Mouse (Mus musculus): ENCODE measurements around the gene Fbln2. TPM values are rescaled to one million over a fixed set of nuclear protein-coding genes. Genes with fewer than 3 reads are reported as not detected.

The Fbln2 gene
- polyA plus RNA-seq, 1 experiment from 2014 or later: 27.4 TPM

- WGBS: 41% methylated on average over 9 of the region's 9 CpGs
- Histone ChIP-seq H3K27me3 (peaks cover 10% of the 10 kb centered on the region), H3K4me1 (replicated peaks) (peaks cover 18% of the 10 kb centered on the region), H3K4me3 (no peak overlapping the region), H3K4me2 (no peak overlapping the region), H3K9ac (no peak overlapping the region), H3K9me3 (no peaks in the 10 kb centered on the region), H3K27ac (no peak overlapping the region), H3K36me3 (no peaks in the 10 kb centered on the region)
- peak; percentile 52 for ATAC-seq (ENCODE audit: low FRiP score)
These were observed 6.2 kb downstream of the Fbln2 start for GRCm38 (mm10) chr6:91218445-91218844.

DNA sequence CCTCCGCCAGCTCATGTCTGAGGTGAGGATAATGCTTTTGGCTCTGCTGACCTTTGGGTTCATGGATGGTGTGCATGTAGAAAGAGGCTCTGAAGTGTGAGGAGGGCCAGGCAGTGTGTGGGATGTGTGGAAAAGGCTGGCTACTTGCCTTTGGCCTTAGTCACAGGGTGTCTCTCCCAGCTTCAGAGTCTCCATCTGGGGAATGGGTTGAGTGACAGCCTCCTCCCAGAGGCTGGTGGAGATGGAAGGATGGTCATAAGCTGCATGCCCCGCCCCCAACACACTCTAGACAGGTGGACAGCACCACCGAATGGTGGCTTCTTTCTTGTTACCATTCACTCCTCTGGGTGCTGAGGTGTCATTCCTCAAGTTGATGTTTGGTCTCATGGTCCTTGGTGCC, 6.6 kb downstream of the Fbln2 start:
- Histone ChIP-seq H3K36me3 (no peaks in the 10 kb centered on the region), H3K4me2 (no peak overlapping the region), H3K4me3 (no peak overlapping the region), H3K27ac (no peak overlapping the region), H3K9me3 (no peaks in the 10 kb centered on the region), H3K27me3 (peaks cover 6% of the 10 kb centered on the region; the same call in 1 of the 2 replicates), H3K4me1 (replicated peaks) (peaks cover 13% of the 10 kb centered on the region), H3K9ac (no peak overlapping the region)
- 71% methylated on average over 3 of the region's 3 CpGs for WGBS
- peak; percentile 4; the same call in 1 of the 2 replicates for ATAC-seq (ENCODE audit: low FRiP score)

DNA sequence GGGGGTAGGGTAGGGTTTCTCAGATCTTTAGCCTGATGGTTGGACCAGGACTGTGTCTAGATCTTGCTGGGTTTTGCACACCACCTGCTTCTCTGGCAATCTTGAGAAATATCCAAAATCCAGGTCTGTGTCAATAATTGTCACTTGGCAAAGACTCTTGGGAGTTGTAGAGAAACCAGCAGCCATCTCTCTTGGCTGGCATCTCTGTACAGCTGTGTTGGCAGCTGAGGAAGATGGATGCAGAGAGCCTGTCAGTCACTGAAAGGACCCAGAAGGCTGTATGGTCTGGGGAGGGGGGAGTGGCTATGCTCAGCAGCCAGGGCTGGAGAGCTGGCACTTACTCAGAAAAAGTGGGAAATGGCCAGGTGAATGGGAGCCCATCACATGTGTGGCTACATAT, 7.8 kb downstream of the Fbln2 start:
- Histone ChIP-seq H3K27me3 (peaks cover 2% of the 10 kb centered on the region; the same call in 1 of the 2 replicates), H3K4me2 (no peak overlapping the region)

GRCm38 (mm10) chr6:91221094-91221493, 8.8 kb downstream of the Fbln2 start:
- Histone ChIP-seq H3K9me3 (no peaks in the 10 kb centered on the region), H3K9ac (no peak overlapping the region), H3K4me1 (replicated peaks) (peaks cover 11% of the 10 kb centered on the region), H3K27me3 (peaks cover 2% of the 10 kb centered on the region; the same call in 1 of the 2 replicates), H3K4me2 (no peak overlapping the region), H3K4me3 (no peak overlapping the region), H3K27ac (no peak overlapping the region), H3K36me3 (no peaks in the 10 kb centered on the region)
- 15% methylated on average over 3 of the region's 3 CpGs for WGBS
- ATAC-seq (ENCODE audit: low FRiP score): no peak

More for the DNA sequence above, 7.8 kb downstream of the Fbln2 start:
- Histone ChIP-seq H3K4me3 (no peak overlapping the region), H3K36me3 (no peaks in the 10 kb centered on the region), H3K4me1 (replicated peaks) (peaks cover 13% of the 10 kb centered on the region), H3K9me3 (no peaks in the 10 kb centered on the region), H3K9ac (no peak overlapping the region), H3K27ac (no peak overlapping the region)
- no peak for ATAC-seq (ENCODE audit: low FRiP score)

DNA sequence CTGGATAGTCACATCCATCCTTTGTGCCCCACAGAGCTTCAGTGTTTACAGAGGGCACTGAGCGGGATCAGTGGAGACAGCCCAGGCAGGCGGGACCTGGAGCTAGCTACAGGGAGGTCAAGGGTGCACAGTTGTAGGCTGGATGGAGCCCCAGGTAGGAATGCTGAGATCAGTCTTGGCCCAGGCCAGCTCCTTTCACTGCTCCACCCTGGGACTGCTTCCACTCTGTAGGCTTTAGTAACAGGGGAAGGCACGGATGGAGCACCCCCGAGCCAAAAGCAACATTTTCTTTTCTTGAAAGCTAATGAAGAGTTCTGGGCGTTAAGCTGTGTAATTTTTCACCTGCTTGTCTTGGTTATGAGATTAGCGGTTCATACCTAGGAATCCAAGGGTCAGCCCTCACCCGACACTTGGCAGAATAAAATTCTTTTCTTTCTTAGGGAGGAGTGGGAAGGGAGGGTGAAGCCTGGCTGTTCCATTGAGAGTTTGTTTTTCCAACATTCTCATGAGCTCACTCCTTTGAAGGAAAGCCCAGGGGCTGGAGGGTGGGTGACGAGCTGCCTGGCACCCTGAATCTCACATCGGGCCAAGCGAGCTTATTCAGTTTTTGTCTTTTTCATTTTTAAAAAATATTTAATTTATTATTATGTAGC, 10.6 kb downstream of the Fbln2 start:
- Histone ChIP-seq H3K9ac (no peak overlapping the region), H3K27me3 (peaks cover 4% of the 10 kb centered on the region; the same call in 1 of the 2 replicates), H3K4me3 (no peak overlapping the region), H3K4me2 (no peak overlapping the region), H3K36me3 (no peaks in the 10 kb centered on the region), H3K4me1 (replicated peaks) (peaks cover 11% of the 10 kb centered on the region), H3K9me3 (no peaks in the 10 kb centered on the region), H3K27ac (no peak overlapping the region)
- 72% methylated on average over 10 of the region's 10 CpGs for WGBS
- ATAC-seq (ENCODE audit: low FRiP score): no peak

GRCm38 (mm10) chr6:91224939-91225338, 12.7 kb downstream of the Fbln2 start:
- H3K4me3 ChIP-seq: no peak overlapping the region
- H3K4me1 ChIP-seq (replicated peaks): peaks cover 3% of the 10 kb centered on the region
- peaks cover 5% of the 10 kb centered on the region; the same call in 1 of the 2 replicates for H3K27me3 ChIP-seq
- no peak overlapping the region for H3K4me2 ChIP-seq
- no peak for ATAC-seq (ENCODE audit: low FRiP score)
- no peak overlapping the region for H3K27ac ChIP-seq
- no peak overlapping the region for H3K9ac ChIP-seq
- H3K36me3 ChIP-seq: no peaks in the 10 kb centered on the region
- no peaks in the 10 kb centered on the region for H3K9me3 ChIP-seq
- 89% methylated on average over 6 of the region's 6 CpGs for WGBS

DNA sequence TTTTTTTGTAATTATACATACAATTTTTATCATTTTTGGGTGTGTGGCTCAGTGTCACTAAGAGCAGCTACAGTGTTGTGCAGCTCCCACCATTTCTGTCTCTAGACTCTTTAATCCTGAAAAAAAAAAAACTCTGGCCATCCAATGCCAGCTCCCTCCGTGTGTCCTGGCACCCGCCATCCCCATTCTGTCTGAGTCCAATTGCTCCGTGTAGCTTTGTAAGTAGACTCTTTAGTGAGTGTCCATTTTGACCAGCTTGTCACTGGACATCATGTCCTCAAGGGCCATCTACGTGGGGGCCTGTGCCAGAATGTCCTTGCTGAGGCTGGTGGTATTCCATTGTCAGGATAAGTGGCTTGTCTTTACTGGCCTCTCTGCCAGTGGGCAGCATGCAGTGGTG, 13.1 kb downstream of the Fbln2 start:
- Histone ChIP-seq H3K27me3 (peaks cover 5% of the 10 kb centered on the region; the same call in 1 of the 2 replicates), H3K9ac (no peak overlapping the region), H3K36me3 (no peaks in the 10 kb centered on the region), H3K4me2 (no peak overlapping the region), H3K9me3 (no peaks in the 10 kb centered on the region), H3K4me1 (replicated peaks) (peaks cover 7% of the 10 kb centered on the region), H3K4me3 (no peak overlapping the region), H3K27ac (no peak overlapping the region)
- no peak for ATAC-seq (ENCODE audit: low FRiP score)
- 79% methylated on average over 4 of the region's 4 CpGs for WGBS

DNA sequence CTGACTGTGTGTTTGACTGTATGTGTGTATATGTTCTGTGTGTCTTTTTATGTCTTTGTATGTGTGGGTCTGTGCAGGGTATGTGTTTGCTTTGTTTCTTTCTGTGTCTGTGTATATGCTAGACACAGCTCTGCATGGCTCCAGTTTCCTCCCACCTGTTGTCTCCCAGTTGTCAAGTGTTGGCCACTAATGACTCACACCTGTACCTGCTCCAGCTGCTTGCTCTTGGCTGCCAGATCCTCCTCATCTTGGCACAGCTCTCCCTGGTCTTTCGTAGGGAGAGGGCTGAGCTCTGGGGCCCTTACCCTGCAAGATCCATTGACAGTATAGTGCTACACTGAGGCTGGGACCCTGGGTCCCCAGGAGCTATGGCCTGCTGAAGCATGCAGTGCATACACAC, 13.8 kb downstream of the Fbln2 start:
- Histone ChIP-seq H3K4me3 (no peak overlapping the region), H3K9me3 (no peaks in the 10 kb centered on the region)
- WGBS: 91% methylated on average over 1 of the region's 1 CpGs

GRCm38 (mm10) chr6:91228980-91229379, 16.7 kb downstream of the Fbln2 start:
- H3K4me2 ChIP-seq: no peak overlapping the region
- H3K9ac ChIP-seq: no peak overlapping the region
- H3K4me3 ChIP-seq: no peak overlapping the region
- no peaks in the 10 kb centered on the region for H3K36me3 ChIP-seq
- no peak for ATAC-seq (ENCODE audit: low FRiP score)
- no peaks in the 10 kb centered on the region for H3K9me3 ChIP-seq
- 67% methylated on average over 4 of the region's 4 CpGs for WGBS
- H3K27ac ChIP-seq: no peak overlapping the region
- H3K4me1 ChIP-seq (replicated peaks): peaks cover 20% of the 10 kb centered on the region
- 0 out of 2 replicates have a peak, but pooled peaks cover 2% of the 10 kb centered on the region for H3K27me3 ChIP-seq

More for the DNA sequence above, 13.8 kb downstream of the Fbln2 start:
- no peak for ATAC-seq (ENCODE audit: low FRiP score)
- H3K27ac ChIP-seq: no peak overlapping the region
- H3K36me3 ChIP-seq: no peaks in the 10 kb centered on the region
- H3K4me1 ChIP-seq (replicated peaks): peaks cover 12% of the 10 kb centered on the region
- no peak overlapping the region for H3K4me2 ChIP-seq
- peaks cover 5% of the 10 kb centered on the region; the same call in 1 of the 2 replicates for H3K27me3 ChIP-seq
- no peak overlapping the region for H3K9ac ChIP-seq

DNA sequence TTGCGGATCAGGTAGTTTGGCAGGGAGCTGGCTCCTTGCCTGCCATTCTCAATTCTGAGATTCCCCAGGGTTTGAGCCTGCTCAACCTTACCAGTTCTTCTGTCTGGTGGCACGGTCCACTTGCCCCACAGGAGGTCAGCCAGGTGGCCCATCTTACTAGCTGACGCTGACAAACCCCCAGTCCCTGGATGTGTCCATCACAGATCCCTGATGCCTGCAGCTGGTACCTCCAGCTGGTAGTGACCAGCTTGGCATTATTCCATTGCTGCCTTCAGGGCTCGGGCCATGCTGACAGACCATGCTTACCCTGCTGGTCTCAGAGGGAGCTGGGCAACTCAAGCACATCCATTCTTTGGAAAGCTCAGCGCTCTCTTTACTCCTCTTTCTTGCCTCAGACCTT, 18.7 kb downstream of the Fbln2 start:
- no peak overlapping the region for H3K27ac ChIP-seq
- no peaks in the 10 kb centered on the region for H3K36me3 ChIP-seq
- H3K4me2 ChIP-seq: no peak overlapping the region
- no peak overlapping the region for H3K4me3 ChIP-seq
- peaks cover 25% of the 10 kb centered on the region for H3K4me1 ChIP-seq (replicated peaks)
- ATAC-seq (ENCODE audit: low FRiP score): no peak
- H3K9me3 ChIP-seq: no peaks in the 10 kb centered on the region
- H3K9ac ChIP-seq: no peak overlapping the region
- 0 out of 2 replicates have a peak, but pooled peaks cover 2% of the 10 kb centered on the region for H3K27me3 ChIP-seq
- 76% methylated on average over 5 of the region's 5 CpGs for WGBS

DNA sequence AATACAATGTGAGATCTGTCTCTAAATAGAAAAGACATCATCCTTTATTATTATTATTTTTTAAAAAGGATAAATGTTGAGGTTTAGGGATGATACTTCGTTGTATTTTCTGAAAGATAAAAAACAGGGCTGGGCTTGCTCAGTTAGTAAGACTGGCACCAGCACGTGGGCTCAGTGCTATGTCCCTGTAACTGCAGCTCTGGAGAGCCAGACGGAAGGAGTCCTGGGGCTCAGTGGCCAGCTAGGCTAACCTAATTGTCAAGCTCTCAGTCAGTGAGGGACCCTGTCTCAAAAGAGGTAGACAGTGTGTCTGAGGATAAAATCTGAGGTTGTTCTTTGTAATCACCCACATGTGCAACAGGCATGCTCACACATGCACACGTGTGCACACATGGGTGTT, 19.3 kb downstream of the Fbln2 start:
- H3K4me3 ChIP-seq: no peak overlapping the region
- no peak overlapping the region for H3K9ac ChIP-seq
- no peaks in the 10 kb centered on the region for H3K36me3 ChIP-seq
- no peaks in the 10 kb centered on the region for H3K9me3 ChIP-seq
- WGBS: 88% methylated on average over 4 of the region's 4 CpGs
- 0 out of 2 replicates have a peak, but pooled peaks cover 2% of the 10 kb centered on the region for H3K27me3 ChIP-seq
- no peak overlapping the region for H3K4me2 ChIP-seq
- H3K4me1 ChIP-seq (replicated peaks): peaks cover 30% of the 10 kb centered on the region
- H3K27ac ChIP-seq: no peak overlapping the region
- no peak for ATAC-seq (ENCODE audit: low FRiP score)

DNA sequence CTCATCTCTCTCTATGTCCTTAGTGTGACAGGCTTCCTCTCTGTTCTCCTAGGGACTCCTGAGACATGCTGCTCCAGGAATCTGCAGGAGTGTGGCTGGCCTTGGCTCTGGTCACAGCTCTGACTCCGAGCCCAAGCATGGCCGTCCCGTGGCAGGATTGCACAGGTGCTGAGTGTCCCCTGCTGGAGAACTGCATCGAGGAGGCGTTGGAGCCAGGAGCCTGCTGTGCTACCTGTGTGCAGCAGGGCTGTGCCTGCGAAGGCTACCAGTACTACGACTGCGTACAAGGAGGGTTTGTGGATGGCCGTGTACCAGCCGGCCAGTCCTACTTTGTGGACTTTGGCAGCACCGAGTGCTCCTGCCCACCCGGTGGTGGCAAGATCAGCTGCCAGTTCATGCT, 20.8 kb downstream of the Fbln2 start:
- no peaks in the 10 kb centered on the region for H3K27me3 ChIP-seq
- H3K4me1 ChIP-seq (replicated peaks): peaks cover 43% of the 10 kb centered on the region
- ATAC-seq (ENCODE audit: low FRiP score): no peak
- H3K36me3 ChIP-seq: no peaks in the 10 kb centered on the region
- H3K9me3 ChIP-seq: no peaks in the 10 kb centered on the region
- H3K27ac ChIP-seq: no peak overlapping the region
- no peak overlapping the region for H3K4me2 ChIP-seq
- H3K4me3 ChIP-seq: no peak overlapping the region
- 84% methylated on average over 12 of the region's 12 CpGs for WGBS
- no peak overlapping the region for H3K9ac ChIP-seq

- Histone ChIP-seq H3K4me3 (no peak overlapping the region), H3K9ac (no peak overlapping the region), H3K9me3 (no peaks in the 10 kb centered on the region), H3K27me3 (no peaks in the 10 kb centered on the region), H3K36me3 (no peaks in the 10 kb centered on the region), H3K27ac (no peak overlapping the region), H3K4me1 (replicated peaks) (peaks cover 43% of the 10 kb centered on the region), H3K4me2 (no peak overlapping the region)
- 52% methylated on average over 10 of the region's 10 CpGs for WGBS
- no peak for ATAC-seq (ENCODE audit: low FRiP score)
These were observed 21.3 kb downstream of the Fbln2 start for GRCm38 (mm10) chr6:91233424-91234015.
